In the genomic region with DNA sequence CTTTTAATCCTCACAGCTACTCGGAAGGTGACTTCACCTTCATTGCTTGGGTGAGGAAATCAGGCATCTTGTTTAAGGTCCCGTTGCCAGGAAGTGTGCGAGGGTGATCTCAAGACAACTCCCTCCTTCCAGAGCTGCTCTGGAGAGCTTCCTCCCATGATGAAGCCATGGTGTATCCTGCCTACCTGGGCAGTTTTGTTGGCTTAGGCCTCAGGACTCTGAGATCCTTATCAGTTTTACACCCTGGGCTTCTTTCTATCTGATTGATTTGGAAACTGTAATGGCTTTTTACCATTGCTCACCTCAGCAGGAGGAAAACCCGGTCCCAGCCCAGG, we compare ENCODE assay signal across 8 mouse cellular contexts. TPM values are rescaled to one million over a fixed set of nuclear protein-coding genes. Genes with fewer than 3 reads are reported as not detected.
DNase-seq lines count a peak whose midpoint lies in the region; ATAC-seq and TF ChIP-seq lines count a peak whose summit lies in the region.

No protein-coding gene starts in this region.

- peak overlapping the region; percentile 42 for H3K4me3 ChIP-seq in heart, embryonic 10.5 days
- H3K4me3 ChIP-seq in CH12.LX (replicated peaks in 1 of 3; ENCODE audit: low read depth in 2 of 3, low read length in 2 of 3, poor library complexity in 1 of 3), result peak overlapping the region; percentile 21 to 41 (median 37)
- H3K4me3 ChIP-seq in forebrain, embryonic 15.5 days, result peak overlapping the region; percentile 18
- H3K4me3 ChIP-seq in liver, embryonic 15.5 days (replicated peaks), result peak overlapping the region; percentile 44

- peak overlapping the region; percentile 85 for H3K27ac ChIP-seq in heart, embryonic 10.5 days
- H3K27ac ChIP-seq in CH12.LX (ENCODE audit: insufficient read depth, low read depth), result no peak overlapping the region
- H3K27ac ChIP-seq in forebrain, embryonic 15.5 days (replicated peaks), result no peak overlapping the region
- peak overlapping the region; percentile 71 for H3K27ac ChIP-seq in liver, embryonic 15.5 days (replicated peaks)

- peaks cover 20% of the 10 kb centered on the region for H3K4me1 ChIP-seq in heart, embryonic 10.5 days
- H3K4me1 ChIP-seq in CH12.LX (ENCODE audit: control insufficient read depth in 1 of 2, insufficient read depth in 2 of 2), result peaks cover 0 to 26% of the 10 kb centered on the region in 2 experiments; a peak in 3 of 4 replicates
- peaks cover 4% of the 10 kb centered on the region; the same call in 1 of the 2 replicates for H3K4me1 ChIP-seq in forebrain, embryonic 15.5 days
- H3K4me1 ChIP-seq in liver, embryonic 15.5 days (replicated peaks), result peaks cover 43% of the 10 kb centered on the region

- in situ Hi-C loops in CH12.LX (cut with MboI; ENCODE audit: low pct_ligation_motif_present, low pct_unique_long_range_greater_than_20kb, low sequenced_read_pairs), result no loop called here

- 22% methylated on average over 4 of the region's 4 CpGs for WGBS in heart, embryonic 10.5 days
- WGBS in forebrain, embryonic 15.5 days, result 11% methylated on average over 4 of the region's 4 CpGs
- WGBS in liver, embryonic 15.5 days (ENCODE audit: insufficient replicate concordance), result 19% methylated on average over 4 of the region's 4 CpGs

- no peak; the same call in 1 of the 2 replicates for TF ChIP-seq EP300 in CH12.LX (IDR thresholded peaks at IDR 0.05; ENCODE audit: low read length)

- dilution Hi-C loops in CH12.LX (cut with MboI; ENCODE audit: extremely low pct_ligation_motif_present, extremely low pct_unique_long_range_greater_than_20kb, low sequenced_read_pairs), result no loop called here

- H3K27me3 ChIP-seq in heart, embryonic 10.5 days (ENCODE audit: insufficient read depth, poor library complexity, severe bottlenecking), result no peaks in the 10 kb centered on the region
- no peaks in the 10 kb centered on the region for H3K27me3 ChIP-seq in CH12.LX (replicated peaks)
- H3K27me3 ChIP-seq in forebrain, embryonic 15.5 days, result no peaks in the 10 kb centered on the region
- no peaks in the 10 kb centered on the region for H3K27me3 ChIP-seq in liver, embryonic 15.5 days

- peak overlapping the region; percentile 10 for H3K9ac ChIP-seq in CH12.LX (ENCODE audit: insufficient read depth, low read depth)
- no peak overlapping the region for H3K9ac ChIP-seq in forebrain, embryonic 15.5 days (replicated peaks)
- H3K9ac ChIP-seq in liver, embryonic 15.5 days, result peak overlapping the region; percentile 34

- TF ChIP-seq CTCF in CH12.LX (conservative IDR thresholded peaks at IDR 0.05 in 1 of 2, IDR thresholded peaks at IDR 0.05 in 1 of 2; ENCODE audit: low read depth in 2 of 2, low read length in 2 of 2), result no peak

- H3K79me2 ChIP-seq in CH12.LX (replicated peaks; ENCODE audit: control insufficient read depth, extremely low read depth, insufficient read depth, poor library complexity, severe bottlenecking), result no peaks in the 10 kb centered on the region

- no peaks in the 10 kb centered on the region for H3K36me3 ChIP-seq in heart, embryonic 10.5 days
- H3K36me3 ChIP-seq in CH12.LX (replicated peaks in 1 of 2; ENCODE audit: control insufficient read depth in 1 of 2, insufficient read depth in 1 of 2, low read length in 1 of 2), result no peaks in the 10 kb centered on the region
- no peaks in the 10 kb centered on the region for H3K36me3 ChIP-seq in forebrain, embryonic 15.5 days
- H3K36me3 ChIP-seq in liver, embryonic 15.5 days (replicated peaks), result no peaks in the 10 kb centered on the region

- no peak for TF ChIP-seq POLR2A in CH12.LX (IDR thresholded peaks at IDR 0.05; ENCODE audit: low read depth, low read length)

- TF ChIP-seq RAD21 in CH12.LX (IDR thresholded peaks at IDR 0.05; ENCODE audit: low read depth, low read length), result no peak

- ATAC-seq in forebrain, embryonic 15.5 days (replicated peaks), result 0 out of 2 replicates have a peak, but pooled peaks have one; percentile 19
- ATAC-seq in liver, embryonic 15.5 days (ENCODE audit: insufficient read depth), result peak; percentile 54

- H3K4me2 ChIP-seq in CH12.LX (ENCODE audit: insufficient read depth, low read depth, poor library complexity, severe bottlenecking), result peak overlapping the region; percentile 53
- peak overlapping the region; percentile 18 for H3K4me2 ChIP-seq in forebrain, embryonic 15.5 days (replicated peaks)
- peak overlapping the region; percentile 66 for H3K4me2 ChIP-seq in liver, embryonic 15.5 days

- H3K9me3 ChIP-seq in heart, embryonic 10.5 days, result no peaks in the 10 kb centered on the region
- no peaks in the 10 kb centered on the region for H3K9me3 ChIP-seq in CH12.LX (replicated peaks; ENCODE audit: low read length)
- no peaks in the 10 kb centered on the region for H3K9me3 ChIP-seq in forebrain, embryonic 15.5 days
- H3K9me3 ChIP-seq in liver, embryonic 15.5 days (replicated peaks), result no peaks in the 10 kb centered on the region

- DNase-seq in heart, embryonic 10.5 days (ENCODE audit: low spot score), result no peak
- DNase-seq in heart, adult 8-10 months (ENCODE audit: low spot score), result no peak
- DNase-seq in CH12.LX (ENCODE audit: extremely low read depth), result no peak
- DNase-seq in frontal cortex, postnatal 10 days (ENCODE audit: low spot score in 2 of 2), result no peak
- DNase-seq in right cerebral cortex, adult 18-20 months, result no peak
- DNase-seq in cerebellum, postnatal 25 days, result no peak

TF ChIP-seq in CH12.LX, 34 proteins besides CTCF, POLR2A, EP300 and RAD21 (continues in another document):
- peak; percentile 43; the same call in 1 of the 2 replicates for TF ChIP-seq ELF1 (IDR thresholded peaks at IDR 0.05; ENCODE audit: low read depth, low read length)
- TF ChIP-seq PAX5 (IDR thresholded peaks at IDR 0.05; ENCODE audit: low read length), result no peak
- TF ChIP-seq KAT2A (IDR thresholded peaks at IDR 0.05; ENCODE audit: insufficient replicate concordance, low read length), result 0 out of 2 replicates have a peak, but pooled peaks have one; percentile 34
- no peak for TF ChIP-seq SMC3 (IDR thresholded peaks at IDR 0.05; ENCODE audit: low read depth, low read length)
- no peak for TF ChIP-seq POLR2AphosphoS2 (IDR thresholded peaks at IDR 0.05; ENCODE audit: low read depth, low read length)
- 0 out of 2 replicates have a peak, but pooled peaks have one; percentile 40 for TF ChIP-seq MYC (IDR thresholded peaks at IDR 0.05; ENCODE audit: low read depth, low read length)
- TF ChIP-seq CHD1 (IDR thresholded peaks at IDR 0.05; ENCODE audit: low read depth, low read length), result 0 out of 2 replicates have a peak, but pooled peaks have one; percentile 51
- TF ChIP-seq RCOR1 (conservative IDR thresholded peaks at IDR 0.05; ENCODE audit: low read depth, low read length), result peak; percentile 9
- TF ChIP-seq ZKSCAN1 (IDR thresholded peaks at IDR 0.05; ENCODE audit: borderline replicate concordance, low read depth, low read length), result no peak
- no peak; the same call in 1 of the 2 replicates for TF ChIP-seq NELFE (IDR thresholded peaks at IDR 0.05; ENCODE audit: low read depth, low read length)
- TF ChIP-seq CHD2 (IDR thresholded peaks at IDR 0.05; ENCODE audit: low read length), result peak; percentile 50; the same call in 1 of the 2 replicates
- no peak; the same call in 1 of the 2 replicates for TF ChIP-seq TBP (conservative IDR thresholded peaks at IDR 0.05; ENCODE audit: low read depth, low read length)

RNA-seq across cellular contexts. Expression of gene Gm47985, which starts 4.4 kb away (rescaled TPM):
- polyA plus RNA-seq in heart, embryonic 10.5 days (2016; fragmentation: Nextera tagmentation; extraction: Ambion mirVana), result 0.93 and 1.5 TPM in 2 replicates
- total RNA-seq in heart, adult 8-10 months (2022), result 1 to 10 TPM in 1 of 4 experiments, under 1 TPM in 2, not detected in 1; 0.60 to 1.2 (median 0.63) TPM
- not detected in 2 replicates for total RNA-seq in CH12.LX (2012; rRNA removed)
- 0.15 TPM in 1 of 2 replicates, not detected in the other for total RNA-seq in CH12.LX (2014; rRNA removed)
- polyA plus RNA-seq in CH12.LX (2012; ENCODE audit: insufficient read length, low read depth), result not detected in 2 replicates
- not detected in 2 replicates for polyA plus RNA-seq in forebrain, embryonic 15.5 days (2015; fragmentation: Nextera tagmentation; extraction: Ambion mirVana)
- polyA plus RNA-seq in liver, embryonic 15.5 days (2015; fragmentation: Nextera tagmentation; extraction: Ambion mirVana), result 1.9 and 2.2 TPM in 2 replicates

RNA-seq across cellular contexts. Expression of gene Gm8947, which starts 14.3 kb away (rescaled TPM):
- polyA plus RNA-seq in heart, embryonic 10.5 days (2016; fragmentation: Nextera tagmentation; extraction: Ambion mirVana), result 0.46 and 0.51 TPM in 2 replicates
- total RNA-seq in heart, adult 8-10 months (2022), result not detected
- total RNA-seq in CH12.LX (2012; rRNA removed), result 0.08 TPM in 1 of 2 replicates, not detected in the other
- total RNA-seq in CH12.LX (2014; rRNA removed), result not detected in 2 replicates
- 0.25 and 0.36 TPM in 2 replicates for polyA plus RNA-seq in CH12.LX (2012; ENCODE audit: insufficient read length, low read depth)
- not detected in 2 replicates for polyA plus RNA-seq in forebrain, embryonic 15.5 days (2015; fragmentation: Nextera tagmentation; extraction: Ambion mirVana)
- 1.2 and 1.3 TPM in 2 replicates for polyA plus RNA-seq in liver, embryonic 15.5 days (2015; fragmentation: Nextera tagmentation; extraction: Ambion mirVana)

RNA-seq across cellular contexts. Expression of gene Gm47995, which starts 20.3 kb away (rescaled TPM):
- 0.33 and 0.62 TPM in 2 replicates for polyA plus RNA-seq in heart, embryonic 10.5 days (2016; fragmentation: Nextera tagmentation; extraction: Ambion mirVana)
- not detected for total RNA-seq in heart, adult 8-10 months (2022)
- not detected in 2 replicates for total RNA-seq in CH12.LX (2012; rRNA removed)
- not detected in 2 replicates for total RNA-seq in CH12.LX (2014; rRNA removed)
- not detected in 2 replicates for polyA plus RNA-seq in CH12.LX (2012; ENCODE audit: insufficient read length, low read depth)
- not detected in 2 replicates for polyA plus RNA-seq in forebrain, embryonic 15.5 days (2015; fragmentation: Nextera tagmentation; extraction: Ambion mirVana)
- 0.74 and 0.82 TPM in 2 replicates for polyA plus RNA-seq in liver, embryonic 15.5 days (2015; fragmentation: Nextera tagmentation; extraction: Ambion mirVana)

RNA-seq across cellular contexts. Expression of gene 3110040M04Rik, which starts 26.0 kb away (rescaled TPM):
- 0.55 TPM in 1 of 2 replicates, not detected in the other for polyA plus RNA-seq in heart, embryonic 10.5 days (2016; fragmentation: Nextera tagmentation; extraction: Ambion mirVana)
- total RNA-seq in heart, adult 8-10 months (2022), result not detected
- not detected in 2 replicates for total RNA-seq in CH12.LX (2012; rRNA removed)
- not detected in 2 replicates for total RNA-seq in CH12.LX (2014; rRNA removed)
- polyA plus RNA-seq in CH12.LX (2012; ENCODE audit: insufficient read length, low read depth), result not detected in 2 replicates
- polyA plus RNA-seq in forebrain, embryonic 15.5 days (2015; fragmentation: Nextera tagmentation; extraction: Ambion mirVana), result not detected in 2 replicates
- polyA plus RNA-seq in liver, embryonic 15.5 days (2015; fragmentation: Nextera tagmentation; extraction: Ambion mirVana), result 0.39 and 1.0 TPM in 2 replicates

RNA-seq across cellular contexts. Expression of gene Gm47996, which starts 32.0 kb away (rescaled TPM):
- 0.18 TPM in 1 of 2 replicates, not detected in the other for polyA plus RNA-seq in heart, embryonic 10.5 days (2016; fragmentation: Nextera tagmentation; extraction: Ambion mirVana)
- total RNA-seq in heart, adult 8-10 months (2022), result not detected
- total RNA-seq in CH12.LX (2012; rRNA removed) (0.13 TPM in 1 of 2 replicates, not detected in the other), CH12.LX (2014; rRNA removed) (not detected in 2 replicates)
- polyA plus RNA-seq in CH12.LX (2012; ENCODE audit: insufficient read length, low read depth), result not detected in 2 replicates
- polyA plus RNA-seq in forebrain, embryonic 15.5 days (2015; fragmentation: Nextera tagmentation; extraction: Ambion mirVana), result not detected in 2 replicates
- 0.18 and 0.31 TPM in 2 replicates for polyA plus RNA-seq in liver, embryonic 15.5 days (2015; fragmentation: Nextera tagmentation; extraction: Ambion mirVana)

Comparison
In these comparisons a context has a peak if more than half of its experiments do, and no peak if none do; other contexts are left out.
1. H3K27ac ChIP-seq: peak in heart, embryonic 10.5 days (single experiment) and liver, embryonic 15.5 days (single experiment); none in CH12.LX (single experiment) and forebrain, embryonic 15.5 days (single experiment).
2. Peak in every context shown above with its lines, with median percentiles within 50 percentile points of each other: H3K4me3 ChIP-seq and H3K4me2 ChIP-seq.